Mouse (Mus musculus) gastrocnemius, adult 18-20 months (tissue): ENCODE data around the gene Tmem206. TPM values are rescaled to one million over a fixed set of nuclear protein-coding genes. Genes with fewer than 3 reads are reported as not detected.
A peak's percentile ranks its signal among the peaks of the same experiment; 100 is the strongest.

ENCODE experiments used
- DNase-seq: peaks from one replicate; pipeline ENCODE4 v3.0.0; 2021; ENCODE audit warnings: low spot score
- total RNA-seq, 2 experiments: library from RNA; stranded (reverse); gene quantifications; 2 replicates each; pipeline ENCODE4 v1.2.3; 2021

Tmem206 gene
- total RNA-seq, 2 experiments from 2014 or later = 1.1 to 1.5 TPM

DNA sequence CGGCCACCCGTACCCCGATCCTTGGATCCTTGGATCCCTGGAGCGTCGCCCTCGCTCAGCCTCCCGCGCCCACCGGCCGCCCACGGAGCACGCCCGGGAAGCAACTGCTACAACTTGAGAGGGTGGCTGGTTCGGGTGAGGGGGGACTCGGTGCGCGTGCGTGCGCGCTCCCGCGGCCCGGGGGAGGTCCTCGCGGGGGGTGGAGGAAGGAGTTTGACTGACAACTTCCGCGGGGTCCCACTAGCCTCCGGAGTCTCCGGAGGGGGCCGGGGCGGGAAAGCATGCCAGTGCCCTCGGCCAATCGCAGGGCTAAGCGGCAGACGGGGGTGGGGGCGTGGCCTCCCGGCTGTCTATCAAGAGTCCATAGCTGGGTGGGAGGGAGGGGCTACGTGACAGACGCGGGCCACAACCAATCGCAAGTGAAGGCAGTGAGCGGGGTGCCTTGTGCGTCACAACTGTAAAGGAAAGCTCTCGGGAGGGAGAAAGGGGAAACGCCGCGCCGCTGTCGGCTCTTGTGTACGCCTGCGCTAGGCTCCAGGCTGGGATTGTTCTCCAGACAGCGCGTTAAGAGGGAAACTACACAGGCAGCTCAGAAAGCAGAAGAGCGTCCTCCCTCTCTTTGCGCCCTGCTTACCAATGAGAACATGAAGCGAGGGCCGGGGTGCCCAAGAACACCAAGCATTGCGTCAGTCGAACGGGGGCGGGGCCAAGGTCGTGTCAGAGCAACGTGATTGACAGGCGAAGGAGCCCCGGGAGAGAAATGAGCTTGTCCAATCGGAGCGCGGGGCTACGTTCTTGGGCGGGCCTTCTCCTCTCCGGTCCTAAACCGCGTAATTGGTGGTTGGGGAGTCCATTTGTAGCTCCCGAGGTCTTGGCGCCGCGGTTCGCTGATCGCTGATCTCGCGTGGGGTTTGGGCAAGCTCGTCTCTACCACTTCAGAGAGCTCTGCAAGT, 71.5 kb downstream of the Tmem206 start:
- DNase-seq = peak; percentile 99

Other genes with a start within 250 kb of the Tmem206 start
- not detected for gene Batf3, start 228.1 kb upstream of the Tmem206 start, total RNA-seq
- not detected for gene Fam71a, start 161.1 kb upstream of the Tmem206 start, total RNA-seq
- 100 to 1,000 TPM in 1 of 2 experiments, 10 to 100 TPM in 1; 14.7 to 163 TPM for gene Atf3, start 107.9 kb upstream of the Tmem206 start, total RNA-seq
- gene Nenf, start 7.7 kb upstream of the Tmem206 start, total RNA-seq = 10 to 100 TPM; 67.8 to 76.9 TPM
- 10 to 100 TPM; 66.2 to 76.8 TPM for gene Ppp2r5a, start 77.4 kb downstream of the Tmem206 start, total RNA-seq
- gene Dtl, start 249.6 kb downstream of the Tmem206 start, total RNA-seq = under 1 TPM in 1 of 2 experiments, not detected in 1; 0.12 TPM
- gene Ints7, start 249.7 kb downstream of the Tmem206 start, total RNA-seq = 1 to 10 TPM; 5.6 to 6.5 TPM